Mouse (Mus musculus): ENCODE measurements around the gene Adamts20. TPM values are rescaled to one million over a fixed set of nuclear protein-coding genes. Genes with fewer than 3 reads are reported as not detected.

Gene Adamts20
- total and polyA plus RNA-seq, 3 experiments: 0.05 TPM; not detected in 2

DNA sequence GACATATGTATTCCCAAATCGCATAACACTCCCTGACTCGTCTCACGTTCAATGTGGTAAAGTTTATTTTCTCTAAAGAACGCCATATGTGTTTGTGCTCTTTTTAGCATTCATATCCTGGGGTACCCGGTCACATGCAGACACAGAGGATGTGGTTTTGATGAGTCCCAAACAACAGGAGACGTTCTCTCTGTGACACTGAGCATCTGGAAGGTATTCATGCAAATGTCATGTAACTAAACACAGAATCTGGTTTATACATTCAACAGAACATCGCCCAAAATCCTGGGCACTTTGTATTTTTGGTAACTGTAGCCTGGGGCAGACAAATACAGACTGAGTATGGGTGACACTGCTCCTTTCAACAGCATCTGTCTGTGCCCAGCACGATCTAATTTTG is 188.8 kb downstream of the Adamts20 start:
- no peak for DNase-seq (ENCODE audit: low spot score)
- H3K27me3 ChIP-seq (ENCODE audit: insufficient read depth, low read length): no peaks in the 10 kb centered on the region
- ATAC-seq (ENCODE audit: extremely low read depth, insufficient number of reproducible peaks, low FRiP score, poor library complexity, severe bottlenecking): no peak
- H3K9me3 ChIP-seq (replicated peaks): peaks cover 64% of the 10 kb centered on the region
- TF ChIP-seq CTCF (IDR thresholded peaks at IDR 0.05; ENCODE audit: low read depth, low read length): no peak
- TF ChIP-seq POLR2AphosphoS5 (IDR thresholded peaks at IDR 0.05; ENCODE audit: insufficient replicate concordance, low read depth, low read length): no peak
- no peak for TF ChIP-seq TAL1 (conservative IDR thresholded peaks at IDR 0.05; ENCODE audit: low read depth, low read length)
- no peak for TF ChIP-seq GATA1 (IDR thresholded peaks at IDR 0.05; ENCODE audit: borderline replicate concordance, low read length)
- no peak for TF ChIP-seq GATA2 (IDR thresholded peaks at IDR 0.05; ENCODE audit: borderline replicate concordance, low read depth, low read length)
- H3K36me3 ChIP-seq (replicated peaks): no peaks in the 10 kb centered on the region
- H3K4me1 ChIP-seq (ENCODE audit: insufficient read depth, low read depth, low read length): no peaks in the 10 kb centered on the region
- no peak overlapping the region for H3K4me3 ChIP-seq (ENCODE audit: low read depth, low read length)

DNA sequence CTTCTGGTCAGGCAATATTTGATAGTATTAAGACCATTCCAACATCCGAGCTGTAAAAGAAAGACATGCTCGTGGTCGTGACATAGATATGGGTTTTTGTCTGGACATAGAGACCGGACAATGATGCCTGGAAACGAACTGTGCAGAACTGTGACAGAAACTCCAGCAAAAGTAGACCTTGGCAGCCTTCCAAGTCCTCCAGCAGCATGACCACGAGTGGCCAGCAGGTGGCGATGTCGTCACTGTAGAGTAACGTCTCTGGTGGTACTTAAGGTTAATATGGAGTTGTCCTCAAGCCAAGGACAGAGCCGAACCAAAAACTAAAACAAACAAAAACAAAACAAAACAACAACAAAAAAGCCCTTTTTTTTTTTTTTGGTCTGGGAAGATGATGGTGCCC is 199.6 kb downstream of the Adamts20 start:
- DNase-seq (ENCODE audit: low spot score) (no peak), ATAC-seq (ENCODE audit: extremely low read depth, insufficient number of reproducible peaks, low FRiP score, poor library complexity, severe bottlenecking) (no peak)
- peaks cover 42% of the 10 kb centered on the region for H3K9me3 ChIP-seq (replicated peaks)
- no peaks in the 10 kb centered on the region for H3K4me1 ChIP-seq (ENCODE audit: insufficient read depth, low read depth, low read length)
- no peaks in the 10 kb centered on the region for H3K36me3 ChIP-seq (replicated peaks)
- no peak overlapping the region for H3K4me3 ChIP-seq (ENCODE audit: low read depth, low read length)
- H3K27me3 ChIP-seq (ENCODE audit: insufficient read depth, low read length): no peaks in the 10 kb centered on the region
- TF ChIP-seq POLR2AphosphoS5 (IDR thresholded peaks at IDR 0.05; ENCODE audit: insufficient replicate concordance, low read depth, low read length) (no peak), TAL1 (conservative IDR thresholded peaks at IDR 0.05; ENCODE audit: low read depth, low read length) (no peak), GATA1 (IDR thresholded peaks at IDR 0.05; ENCODE audit: borderline replicate concordance, low read length) (no peak), GATA2 (IDR thresholded peaks at IDR 0.05; ENCODE audit: borderline replicate concordance, low read depth, low read length) (no peak), CTCF (IDR thresholded peaks at IDR 0.05; ENCODE audit: low read depth, low read length) (no peak)

DNA sequence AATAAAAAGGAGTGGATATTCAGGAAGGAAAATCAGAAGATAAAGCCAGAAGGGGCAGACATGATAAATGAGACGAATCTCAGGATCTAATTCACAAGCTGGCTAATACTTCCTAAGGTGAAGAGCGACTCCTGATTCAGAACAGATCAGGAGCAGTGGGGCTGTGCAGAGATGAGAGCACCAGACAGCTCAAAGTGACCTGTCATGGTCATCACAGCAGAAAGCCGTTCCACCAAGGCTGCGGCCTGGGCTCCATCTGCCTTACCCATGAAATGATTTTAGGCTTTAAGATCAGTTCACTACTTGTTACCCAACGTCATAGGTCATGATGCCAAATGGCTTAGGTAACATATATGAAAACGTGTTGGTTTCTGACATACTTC is 200.7 kb downstream of the Adamts20 start:
- H3K4me3 ChIP-seq (ENCODE audit: low read depth, low read length): no peak overlapping the region
- no peak for DNase-seq (ENCODE audit: low spot score)
- H3K27me3 ChIP-seq (ENCODE audit: insufficient read depth, low read length): no peaks in the 10 kb centered on the region
- H3K9me3 ChIP-seq (replicated peaks): peaks cover 46% of the 10 kb centered on the region
- H3K36me3 ChIP-seq (replicated peaks): no peaks in the 10 kb centered on the region
- no peaks in the 10 kb centered on the region for H3K4me1 ChIP-seq (ENCODE audit: insufficient read depth, low read depth, low read length)
- TF ChIP-seq POLR2AphosphoS5 (IDR thresholded peaks at IDR 0.05; ENCODE audit: insufficient replicate concordance, low read depth, low read length): no peak
- no peak for TF ChIP-seq GATA2 (IDR thresholded peaks at IDR 0.05; ENCODE audit: borderline replicate concordance, low read depth, low read length)
- TF ChIP-seq CTCF (IDR thresholded peaks at IDR 0.05; ENCODE audit: low read depth, low read length): no peak
- no peak for TF ChIP-seq GATA1 (IDR thresholded peaks at IDR 0.05; ENCODE audit: borderline replicate concordance, low read length)
- TF ChIP-seq TAL1 (conservative IDR thresholded peaks at IDR 0.05; ENCODE audit: low read depth, low read length): no peak
- no peak for ATAC-seq (ENCODE audit: extremely low read depth, insufficient number of reproducible peaks, low FRiP score, poor library complexity, severe bottlenecking)

DNA sequence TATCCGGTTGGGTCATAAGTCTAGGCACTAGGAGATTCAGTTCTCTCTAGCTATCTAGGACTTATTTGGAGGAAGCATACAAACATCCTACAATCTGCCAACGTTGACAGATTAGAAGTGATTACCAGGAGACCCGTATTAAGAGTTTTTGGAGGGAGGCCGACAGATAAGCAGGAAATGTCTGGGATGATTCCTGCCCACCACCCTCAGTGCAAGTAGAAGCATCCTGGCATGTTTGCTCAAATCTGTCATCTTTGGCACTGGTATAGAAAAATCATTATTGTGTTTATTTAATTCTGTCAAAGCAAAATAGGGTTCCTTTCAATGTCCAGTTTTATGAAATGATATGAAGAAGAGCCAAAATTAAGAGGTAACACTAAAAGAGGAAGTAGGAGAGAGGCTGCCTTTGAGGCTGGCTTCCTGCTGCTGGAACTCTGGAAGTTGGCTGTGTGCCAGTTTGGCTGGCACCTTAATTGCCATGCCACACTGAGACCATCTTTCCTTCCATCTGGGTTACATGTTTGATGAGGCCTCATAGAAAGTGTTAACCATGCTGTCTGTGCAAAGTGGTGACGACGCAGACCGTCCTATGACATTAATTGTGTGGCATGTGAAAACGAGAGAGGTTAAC is 201.2 kb downstream of the Adamts20 start:
- Histone ChIP-seq H3K36me3 (replicated peaks) (no peaks in the 10 kb centered on the region), H3K27me3 (ENCODE audit: insufficient read depth, low read length) (no peaks in the 10 kb centered on the region), H3K4me1 (ENCODE audit: insufficient read depth, low read depth, low read length) (no peaks in the 10 kb centered on the region), H3K4me3 (ENCODE audit: low read depth, low read length) (no peak overlapping the region), H3K9me3 (replicated peaks) (peaks cover 46% of the 10 kb centered on the region)
- TF ChIP-seq CTCF (IDR thresholded peaks at IDR 0.05; ENCODE audit: low read depth, low read length) (no peak), POLR2AphosphoS5 (IDR thresholded peaks at IDR 0.05; ENCODE audit: insufficient replicate concordance, low read depth, low read length) (no peak), TAL1 (conservative IDR thresholded peaks at IDR 0.05; ENCODE audit: low read depth, low read length) (no peak), GATA2 (IDR thresholded peaks at IDR 0.05; ENCODE audit: borderline replicate concordance, low read depth, low read length) (no peak), GATA1 (IDR thresholded peaks at IDR 0.05; ENCODE audit: borderline replicate concordance, low read length) (no peak)
- DNase-seq (ENCODE audit: low spot score): no peak
- no peak for ATAC-seq (ENCODE audit: extremely low read depth, insufficient number of reproducible peaks, low FRiP score, poor library complexity, severe bottlenecking)

DNA sequence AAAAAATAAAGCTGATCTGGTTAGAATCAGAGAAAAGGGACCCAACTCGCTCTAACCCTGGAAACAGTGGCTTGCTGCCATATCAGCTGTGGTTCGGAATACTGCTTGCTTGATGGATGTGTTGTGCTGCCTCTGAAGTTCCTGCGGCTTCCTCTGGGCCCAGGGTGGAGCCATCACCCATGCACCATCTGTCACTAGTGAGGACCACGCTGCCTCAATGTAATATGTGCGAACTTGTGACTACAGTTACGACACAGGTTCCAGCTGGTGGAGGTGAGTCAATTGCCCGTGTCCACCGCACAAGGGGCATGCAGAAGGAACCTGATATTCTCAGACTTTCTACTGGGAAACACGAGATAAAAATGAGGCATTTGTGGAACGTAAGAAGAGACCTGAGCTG is 202.0 kb downstream of the Adamts20 start:
- DNase-seq (ENCODE audit: low spot score): no peak
- H3K4me3 ChIP-seq (ENCODE audit: low read depth, low read length): no peak overlapping the region
- no peak for TF ChIP-seq GATA2 (IDR thresholded peaks at IDR 0.05; ENCODE audit: borderline replicate concordance, low read depth, low read length)
- no peak for TF ChIP-seq CTCF (IDR thresholded peaks at IDR 0.05; ENCODE audit: low read depth, low read length)
- TF ChIP-seq POLR2AphosphoS5 (IDR thresholded peaks at IDR 0.05; ENCODE audit: insufficient replicate concordance, low read depth, low read length): no peak
- no peak for TF ChIP-seq TAL1 (conservative IDR thresholded peaks at IDR 0.05; ENCODE audit: low read depth, low read length)
- TF ChIP-seq GATA1 (IDR thresholded peaks at IDR 0.05; ENCODE audit: borderline replicate concordance, low read length): no peak
- no peaks in the 10 kb centered on the region for H3K36me3 ChIP-seq (replicated peaks)
- ATAC-seq (ENCODE audit: extremely low read depth, insufficient number of reproducible peaks, low FRiP score, poor library complexity, severe bottlenecking): no peak
- no peaks in the 10 kb centered on the region for H3K27me3 ChIP-seq (ENCODE audit: insufficient read depth, low read length)
- peaks cover 42% of the 10 kb centered on the region for H3K9me3 ChIP-seq (replicated peaks)
- H3K4me1 ChIP-seq (ENCODE audit: insufficient read depth, low read depth, low read length): no peaks in the 10 kb centered on the region

DNA sequence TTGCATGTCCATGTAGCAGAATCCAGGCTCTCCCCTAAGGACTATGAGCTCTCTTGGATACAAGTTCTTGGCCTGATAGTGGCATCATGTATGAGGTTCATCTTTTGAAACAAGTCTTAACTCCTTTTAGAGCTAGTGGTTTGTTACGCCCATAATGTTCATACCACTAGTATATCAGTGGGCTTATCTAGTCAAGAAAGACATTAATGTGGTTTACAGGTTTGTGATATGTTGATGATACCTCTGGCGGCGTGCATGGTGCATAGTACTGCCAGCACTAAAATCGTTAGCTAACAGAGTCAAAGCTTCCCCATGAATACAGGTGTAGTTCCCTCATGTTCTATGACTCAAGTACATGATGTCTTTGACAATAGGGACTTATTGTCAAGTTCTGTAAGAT is 205.7 kb downstream of the Adamts20 start:
- no peak for DNase-seq (ENCODE audit: low spot score)
- ATAC-seq (ENCODE audit: extremely low read depth, insufficient number of reproducible peaks, low FRiP score, poor library complexity, severe bottlenecking): no peak
- Histone ChIP-seq H3K36me3 (replicated peaks) (no peaks in the 10 kb centered on the region), H3K9me3 (replicated peaks) (peaks cover 46% of the 10 kb centered on the region), H3K4me1 (ENCODE audit: insufficient read depth, low read depth, low read length) (no peaks in the 10 kb centered on the region), H3K27me3 (ENCODE audit: insufficient read depth, low read length) (no peaks in the 10 kb centered on the region), H3K4me3 (ENCODE audit: low read depth, low read length) (no peak overlapping the region)
- no peak for TF ChIP-seq GATA1 (IDR thresholded peaks at IDR 0.05; ENCODE audit: borderline replicate concordance, low read length)
- TF ChIP-seq POLR2AphosphoS5 (IDR thresholded peaks at IDR 0.05; ENCODE audit: insufficient replicate concordance, low read depth, low read length): no peak
- no peak for TF ChIP-seq CTCF (IDR thresholded peaks at IDR 0.05; ENCODE audit: low read depth, low read length)
